Mouse (Mus musculus) hematopoietic stem cell, adult 5-6 weeks (primary cell): Measurements from ENCODE around the gene Slu7. TPM values are rescaled to one million over a fixed set of nuclear protein-coding genes. Genes with fewer than 3 reads are reported as not detected.
A peak's percentile ranks its signal among the peaks of the same experiment; 100 is the strongest.

ENCODE experiments used
- ATAC-seq, 2 experiments: fragments of 125-278 bp in 1 of 2; replicated peaks in 1 of 2; 2 replicates each; pipeline ENCODE4 v1.8.0; 2016 to 2017; ENCODE audit warnings: inconsistent platforms in 2 of 2, mild to moderate bottlenecking in 2 of 2, moderate number of reproducible peaks in 2 of 2, low read depth in 1 of 2, moderate TSS enrichment in 1 of 2; ENCODE audit not compliant: low FRiP score in 2 of 2, poor library complexity in 2 of 2, severe bottlenecking in 2 of 2, insufficient read depth in 1 of 2, low TSS enrichment in 1 of 2
- total RNA-seq: library from RNA; stranded (forward); fragments of 172-1452, 232-1000 nt; gene quantifications from 2 replicates; pipeline ENCODE4 v1.2.3, GENCODE M21; 2017

Gene Slu7
- total RNA-seq, 1 experiment from 2014 or later: 112 TPM

- ATAC-seq: no peak
These were observed 40.2 kb downstream of the Slu7 start for GRCm38 (mm10) chr11:43473635-43474224.

- ATAC-seq: peak; percentile 78 to 91
These were observed 40.8 kb downstream of the Slu7 start, which contains the start of gene C1qtnf2 for GRCm38 (mm10) chr11:43474225-43474774. C1qtnf2 (plus strand) TSS chr11:43474276.

DNA sequence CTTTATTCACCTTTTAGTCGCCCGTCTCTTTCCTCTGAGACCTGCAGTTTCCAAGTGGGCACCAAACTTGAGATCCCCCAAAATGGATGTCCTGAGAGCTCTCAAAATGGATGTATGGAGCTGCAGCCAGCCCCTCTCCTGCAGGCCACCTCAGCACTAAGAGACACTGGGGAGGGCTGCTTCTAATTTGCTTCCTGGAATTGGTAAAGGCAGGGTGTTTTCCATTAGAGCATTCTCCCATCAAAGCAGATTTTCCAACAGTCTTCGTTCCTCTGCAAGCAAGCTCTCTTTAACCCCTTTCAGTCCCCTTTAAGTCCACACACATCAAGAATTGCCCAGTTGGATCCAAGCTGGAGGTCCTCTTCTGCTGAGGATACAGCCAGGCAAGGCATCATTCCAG is 45.8 kb downstream of the Slu7 start:
- ATAC-seq: no peak

GRCm38 (mm10) chr11:43480561-43480960 is 47.0 kb downstream of the Slu7 start:
- ATAC-seq: no peak

GRCm38 (mm10) chr11:43481672-43482522 is 48.4 kb downstream of the Slu7 start:
- no peak for ATAC-seq

DNA sequence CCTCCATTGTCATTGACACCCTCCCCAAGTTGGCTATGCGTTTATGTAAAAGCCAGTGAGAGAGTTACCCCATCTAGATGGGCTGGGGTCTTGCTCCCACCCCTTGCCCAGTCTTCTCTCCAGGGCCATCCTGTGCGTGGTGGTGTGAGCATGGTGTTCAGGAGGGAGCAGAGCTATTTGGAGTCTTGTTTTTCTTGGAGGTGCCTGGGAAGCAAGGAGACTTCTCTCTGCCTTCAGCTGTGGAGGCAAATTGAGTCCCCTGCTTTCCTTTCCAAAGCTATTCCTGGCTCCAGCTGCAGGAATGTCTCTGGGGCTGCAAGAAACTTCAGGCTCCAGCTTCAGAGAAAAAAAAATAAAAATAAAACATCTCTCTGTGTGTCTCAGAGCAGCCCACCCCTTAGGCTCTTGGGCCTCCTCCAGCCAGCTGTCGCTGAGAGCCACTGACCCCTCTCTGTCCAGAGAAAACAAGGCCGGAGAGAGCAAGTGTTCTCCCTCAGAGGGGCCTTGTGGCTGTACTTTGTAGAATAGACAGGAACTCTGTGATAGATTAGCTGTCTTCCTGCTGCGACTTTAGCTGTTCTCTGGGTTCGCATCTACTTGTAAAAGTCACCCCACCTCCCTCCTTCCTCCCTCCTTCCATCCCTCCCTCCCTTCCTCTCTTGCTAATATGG is 49.7 kb downstream of the Slu7 start:
- ATAC-seq: no peak

DNA sequence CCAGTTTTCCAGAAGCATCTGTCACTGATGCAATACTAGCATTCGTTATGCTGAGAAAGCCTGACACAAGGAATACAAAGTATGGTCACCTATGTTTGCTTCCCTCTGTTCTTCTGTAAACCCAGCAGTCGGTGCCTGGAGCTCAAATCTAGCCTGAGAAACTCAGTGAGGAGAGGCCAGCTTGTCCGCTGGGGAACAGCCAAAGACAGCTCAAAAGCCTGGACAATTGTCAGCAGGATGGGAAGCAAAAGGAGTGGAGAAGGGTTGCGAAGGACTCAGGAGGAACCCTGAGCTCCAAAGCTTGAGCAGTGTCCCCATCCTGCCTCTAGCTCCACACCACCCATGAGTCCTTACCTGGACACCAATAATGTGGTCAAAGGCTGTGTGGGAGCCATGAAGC is 50.5 kb downstream of the Slu7 start:
- ATAC-seq: no peak

DNA sequence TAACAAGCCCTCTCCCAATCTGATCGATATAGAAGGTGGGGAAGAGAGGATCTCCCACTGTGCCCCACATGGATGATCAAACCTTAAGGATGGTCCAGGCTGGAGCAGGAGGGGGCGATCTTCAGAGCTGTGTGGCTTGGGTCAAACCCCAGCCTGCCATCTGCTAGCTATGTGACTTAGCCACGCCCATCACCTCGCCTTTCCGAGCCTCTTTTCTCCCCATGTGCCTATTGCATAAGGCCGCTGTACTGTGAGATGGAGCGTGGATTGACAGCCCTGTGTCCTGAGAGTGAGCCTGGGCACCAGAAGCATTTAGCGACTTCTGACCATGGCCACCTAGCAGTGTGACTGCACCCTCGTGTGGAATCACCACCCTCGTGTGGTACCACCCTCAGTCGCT is 51.1 kb downstream of the Slu7 start:
- ATAC-seq: no peak

DNA sequence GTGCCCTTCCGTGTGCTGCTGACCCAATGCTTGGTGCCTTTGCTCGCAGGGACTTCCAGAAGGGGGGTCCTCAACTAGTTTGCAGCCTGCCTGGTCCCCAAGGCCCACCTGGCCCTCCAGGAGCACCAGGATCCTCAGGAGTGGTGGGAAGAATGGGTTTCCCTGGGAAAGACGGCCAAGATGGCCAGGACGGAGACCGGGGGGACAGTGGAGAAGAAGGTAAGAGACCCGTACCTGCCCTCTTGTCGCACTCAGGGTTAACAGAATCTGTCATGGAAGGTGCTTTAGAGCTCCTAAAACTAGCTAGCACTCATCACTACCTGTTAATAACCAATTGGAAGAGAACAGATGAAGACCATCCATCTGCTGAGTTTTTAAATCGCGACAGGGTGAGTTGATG is 52.3 kb downstream of the Slu7 start:
- ATAC-seq: no peak

DNA sequence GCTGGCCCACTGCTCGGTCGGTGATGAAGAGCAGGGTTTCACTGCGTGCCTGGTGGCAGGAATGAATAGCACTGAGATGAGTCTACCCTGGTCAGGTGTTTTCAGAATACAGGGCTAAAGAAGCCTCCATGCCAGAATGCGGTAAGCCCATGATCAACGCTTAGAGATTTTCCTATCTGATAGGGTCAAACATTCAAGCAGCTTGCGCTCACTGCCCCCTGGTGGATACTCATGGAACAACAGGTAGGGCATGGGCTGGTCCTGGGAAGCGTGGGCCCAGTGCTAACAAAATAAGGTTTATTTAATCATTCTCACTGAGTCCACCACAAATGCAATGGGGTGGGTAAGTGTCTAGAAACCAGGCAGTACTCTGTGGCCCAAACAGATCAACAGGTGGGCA is 59.1 kb downstream of the Slu7 start:
- ATAC-seq: peak; percentile 71 to 77

DNA sequence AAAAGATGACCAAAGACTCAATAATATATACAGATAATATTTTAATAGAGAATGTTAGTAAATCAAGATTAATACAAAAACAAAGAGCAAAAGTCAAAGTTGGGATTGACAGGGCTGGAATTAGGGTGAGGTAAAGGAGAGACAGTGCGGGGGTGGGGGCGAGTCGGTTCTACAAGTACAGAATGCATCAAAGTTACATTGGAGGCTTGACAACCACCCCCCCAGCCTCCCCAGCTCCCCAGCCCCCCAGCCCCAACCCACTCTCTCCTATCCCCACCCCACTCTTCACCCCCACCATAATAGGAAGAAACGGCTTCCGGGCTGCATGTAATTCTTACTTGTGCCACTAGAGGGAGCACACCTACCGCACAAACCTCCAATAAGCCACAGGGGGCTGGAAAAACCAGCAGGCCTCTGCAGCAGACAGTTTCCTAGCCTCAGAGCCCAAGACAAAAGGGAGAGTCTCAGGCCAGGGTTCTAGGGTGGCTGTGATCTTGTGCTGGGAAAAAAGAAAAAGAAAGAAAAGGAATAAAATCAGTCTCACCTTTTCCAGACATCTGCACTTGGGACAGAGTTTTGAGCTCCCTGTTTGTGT is 60.4 kb downstream of the Slu7 start:
- ATAC-seq: peak; percentile 71 to 78; a peak in 3 of 4 replicates

- no peak for ATAC-seq
These were observed 61.5 kb downstream of the Slu7 start for GRCm38 (mm10) chr11:43495037-43495436.

DNA sequence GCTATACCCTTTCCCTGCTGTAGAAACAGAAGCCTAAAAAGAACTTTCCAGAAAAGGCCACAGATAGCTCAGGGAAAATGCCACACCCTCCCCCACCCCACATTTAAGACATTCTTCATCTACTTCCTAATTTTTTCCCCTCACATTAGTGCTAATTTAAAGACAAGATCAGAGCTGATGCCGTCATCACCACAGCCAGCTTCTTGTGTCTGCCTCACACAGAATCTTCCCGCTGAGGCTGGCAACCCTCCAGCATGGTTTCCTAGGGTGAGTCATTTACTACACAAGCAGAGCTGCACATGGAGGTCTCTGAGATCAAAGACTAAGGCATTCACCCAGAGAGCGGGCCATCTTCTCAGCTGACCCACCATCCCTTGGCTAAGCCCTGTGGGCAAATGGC is 62.0 kb downstream of the Slu7 start:
- ATAC-seq: peak; percentile 5 to 43; a peak in 2 of 4 replicates

Other genes starting within 250 kb of the Slu7 start
- 53.9 and 68.8 TPM in 2 replicates for gene Pttg1, start 7.5 kb upstream of the Slu7 start, total RNA-seq
- not detected in 2 replicates for gene C1qtnf2, start 40.5 kb downstream of the Slu7 start, total RNA-seq
- gene Ccnjl, start 95.0 kb downstream of the Slu7 start, total RNA-seq: 2.5 and 3.1 TPM in 2 replicates
- gene 4933415A04Rik, start 153.3 kb downstream of the Slu7 start, total RNA-seq: 0.40 and 1.3 TPM in 2 replicates
- gene Fabp6, start 167.8 kb downstream of the Slu7 start, total RNA-seq: not detected in 2 replicates
- gene Pwwp2a, start 248.3 kb downstream of the Slu7 start, total RNA-seq: 49.5 and 51.0 TPM in 2 replicates